Mouse (Mus musculus) megakaryocyte, embryonic 14.5 days (primary cell): Measurements from ENCODE around the gene Kcnh1.

Experiments
- FLI1 ChIP-seq: IDR thresholded peaks from 2 replicates; pipeline ENCODE4 v1.6.1; 2012; ENCODE audit warnings: low read length, inconsistent platforms, mixed read lengths
- GATA1 ChIP-seq: IDR thresholded peaks from 3 replicates; pipeline ENCODE4 v1.6.1; 2012; ENCODE audit warnings: mixed read lengths, low read length, inconsistent platforms, borderline replicate concordance

DNA sequence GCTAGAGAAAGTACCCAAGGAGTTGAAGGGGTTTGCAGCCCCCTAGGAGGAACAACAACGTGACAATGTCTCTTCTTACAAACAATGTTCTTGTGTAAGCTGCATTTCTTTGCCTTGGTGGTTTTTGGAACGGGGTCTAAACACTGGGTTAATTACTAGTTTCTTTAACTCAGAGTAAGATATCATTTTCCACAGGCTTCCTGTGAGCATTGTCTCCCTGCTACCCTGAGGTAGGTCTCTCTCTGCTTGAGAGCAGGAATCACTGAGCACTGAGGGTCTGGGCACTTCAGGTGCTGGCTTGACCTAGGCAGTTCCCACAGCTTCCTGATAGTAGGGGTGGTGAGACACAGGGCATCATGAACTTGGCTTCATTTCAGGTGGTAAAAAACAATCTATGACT lies 257.1 kb downstream of the Kcnh1 start:
- TF ChIP-seq GATA1 (no peak), FLI1 (no peak)
